Mouse (Mus musculus): Measurements from ENCODE around the gene Als2cl.

Als2cl gene

DNA sequence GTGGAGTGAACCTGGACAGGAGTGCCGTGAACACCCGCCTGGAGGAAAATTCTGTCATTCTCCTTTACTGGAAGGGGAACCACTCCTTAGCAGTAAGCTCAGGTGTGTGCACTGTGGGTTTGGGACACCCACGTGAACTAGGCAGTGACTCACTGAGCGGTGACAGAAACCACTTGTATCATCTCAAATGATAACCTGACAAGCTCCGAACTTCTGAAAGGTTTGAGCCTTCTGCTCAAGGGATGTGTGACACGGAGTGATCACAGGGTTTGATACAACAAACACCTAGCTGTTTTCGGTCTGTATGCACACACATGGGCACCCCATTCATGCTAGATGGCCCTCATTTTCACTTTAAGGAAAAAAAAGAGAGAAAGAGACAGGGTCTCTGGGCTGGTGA, 37.1 kb downstream of the Als2cl start, which contains the start of gene Fam240a:
Fam240a (minus strand) TSS at position 76 of the 400 bp plus-strand sequence.
- DNase-seq (ENCODE audit: low spot score in 2 of 2): no peak

DNA sequence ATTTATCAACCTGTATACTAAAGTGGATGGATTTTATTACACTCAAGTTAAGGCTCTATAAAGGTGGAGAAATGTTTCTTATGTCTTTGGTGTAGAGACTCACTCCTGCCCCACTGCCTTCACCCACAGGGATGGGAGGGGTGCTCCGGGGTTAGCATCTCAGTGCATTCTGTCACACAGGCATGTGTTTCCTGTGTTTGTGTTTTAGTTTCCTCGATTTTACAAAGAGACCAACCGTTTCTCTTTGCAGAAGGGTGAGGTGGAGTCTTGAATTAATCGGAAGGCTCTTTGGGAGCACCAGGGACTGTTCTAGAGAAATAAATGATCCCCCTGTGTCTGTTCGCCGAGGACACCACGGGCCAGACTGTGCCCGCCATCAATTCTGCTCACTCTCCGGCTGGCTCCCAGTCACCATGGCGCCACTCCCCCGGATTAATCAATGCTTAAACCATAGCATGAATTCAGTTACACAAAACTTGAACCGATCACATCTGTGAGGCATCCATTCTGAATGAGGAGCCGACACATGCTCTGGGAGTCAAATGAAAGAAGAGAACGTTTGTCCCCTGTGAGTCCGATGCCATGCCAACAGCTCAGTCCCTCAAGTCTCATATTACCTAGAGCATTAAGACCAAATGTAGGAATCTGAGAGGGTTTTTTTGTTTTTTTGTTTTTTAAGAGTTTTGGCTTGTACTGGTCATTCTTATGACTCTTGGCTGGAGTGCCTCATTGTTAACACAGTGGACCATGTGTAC, 41.2 kb downstream of the Als2cl start:
- DNase-seq (ENCODE audit: low spot score in 2 of 2): no peak

DNA sequence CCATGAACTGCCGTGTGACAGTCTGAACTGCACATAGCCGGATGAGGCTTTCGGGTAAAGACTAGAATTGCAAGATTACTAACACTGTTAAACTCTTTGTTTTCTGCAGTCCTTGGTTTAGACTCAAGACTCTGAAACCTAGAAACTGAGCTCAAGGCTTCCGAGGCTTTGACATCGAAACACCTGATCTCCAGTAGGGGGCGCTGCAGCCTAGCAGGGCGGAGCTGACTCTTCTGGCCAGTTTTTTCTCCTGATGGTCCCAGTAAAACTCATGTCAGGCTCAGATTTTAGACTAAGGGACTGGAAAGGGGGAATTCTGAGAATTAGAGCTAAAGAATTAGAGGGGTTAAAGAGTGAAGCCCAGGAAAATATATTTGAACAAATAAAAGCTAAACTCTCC, 43.1 kb downstream of the Als2cl start:
- DNase-seq (ENCODE audit: low spot score in 2 of 2): peak; percentile 33 to 78

DNA sequence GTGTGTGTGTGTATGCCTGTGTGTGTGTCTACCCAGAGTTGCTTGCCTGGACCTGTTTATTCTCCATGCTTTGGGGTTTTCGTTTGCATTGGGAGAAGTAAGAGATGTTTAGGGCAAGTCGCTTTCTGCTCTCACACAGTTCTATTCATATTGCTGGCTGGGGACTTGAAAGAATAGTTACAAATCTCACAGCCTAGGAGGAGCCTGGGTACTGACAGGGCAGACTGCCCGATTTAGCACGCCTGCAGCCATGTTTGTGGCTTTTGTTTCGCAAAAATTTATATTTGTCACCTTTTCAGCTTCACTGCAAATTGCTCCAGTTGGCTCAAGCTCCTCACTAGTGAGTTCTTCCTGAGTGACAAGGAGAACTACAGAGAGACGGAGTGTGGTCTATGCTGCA, 51.9 kb downstream of the Als2cl start:
- no peak for DNase-seq (ENCODE audit: low spot score in 2 of 2)

DNA sequence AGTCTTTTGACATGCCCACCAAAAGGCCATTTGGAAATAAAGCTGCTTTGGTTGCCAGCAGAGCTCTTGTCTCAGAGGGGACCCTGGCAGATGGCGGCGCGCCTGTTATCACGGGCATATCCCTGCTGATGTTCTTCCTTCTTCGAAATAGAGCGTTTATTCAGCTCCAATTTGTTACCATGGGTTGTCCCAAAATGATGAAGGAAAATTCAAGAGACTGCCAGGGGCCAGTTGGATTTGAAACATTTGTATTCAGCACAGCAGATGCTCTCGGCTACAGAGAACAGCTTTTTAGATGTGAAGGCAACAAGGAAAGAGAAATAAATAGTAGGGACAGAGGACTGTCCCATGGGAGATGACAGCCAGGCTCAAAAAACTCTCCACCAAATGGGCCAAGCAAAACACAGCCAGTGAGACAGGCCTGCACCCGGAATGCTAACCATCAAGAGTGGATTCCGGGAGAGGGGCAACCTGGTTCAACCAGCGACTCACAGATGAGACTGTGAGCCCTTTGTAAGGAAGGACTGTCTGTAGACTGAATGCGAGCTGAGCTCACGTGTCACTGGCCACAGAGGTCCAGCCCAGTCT, 54.3 kb downstream of the Als2cl start:
- DNase-seq (ENCODE audit: low spot score in 2 of 2): no peak

DNA sequence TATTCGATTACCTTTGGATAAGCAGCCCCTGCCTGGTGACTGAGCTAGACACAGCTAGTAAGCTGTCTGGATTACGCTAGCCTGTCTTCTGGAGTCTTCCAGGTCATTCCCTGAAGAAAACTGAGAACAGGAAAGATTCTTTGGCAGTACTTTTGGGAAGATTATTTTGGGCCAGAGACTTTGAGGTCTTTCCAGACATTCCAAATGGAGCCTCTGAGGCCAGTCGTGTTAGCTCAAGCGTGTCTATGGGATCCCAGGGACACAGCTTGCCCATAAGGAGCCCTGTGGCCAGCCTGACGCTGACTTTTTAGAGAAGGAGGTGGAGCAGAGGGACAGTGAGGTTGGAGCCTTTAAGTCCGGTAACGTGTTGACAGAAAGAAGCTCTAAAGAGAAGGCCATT, 56.3 kb downstream of the Als2cl start:
- DNase-seq (ENCODE audit: low spot score in 2 of 2): no peak

DNA sequence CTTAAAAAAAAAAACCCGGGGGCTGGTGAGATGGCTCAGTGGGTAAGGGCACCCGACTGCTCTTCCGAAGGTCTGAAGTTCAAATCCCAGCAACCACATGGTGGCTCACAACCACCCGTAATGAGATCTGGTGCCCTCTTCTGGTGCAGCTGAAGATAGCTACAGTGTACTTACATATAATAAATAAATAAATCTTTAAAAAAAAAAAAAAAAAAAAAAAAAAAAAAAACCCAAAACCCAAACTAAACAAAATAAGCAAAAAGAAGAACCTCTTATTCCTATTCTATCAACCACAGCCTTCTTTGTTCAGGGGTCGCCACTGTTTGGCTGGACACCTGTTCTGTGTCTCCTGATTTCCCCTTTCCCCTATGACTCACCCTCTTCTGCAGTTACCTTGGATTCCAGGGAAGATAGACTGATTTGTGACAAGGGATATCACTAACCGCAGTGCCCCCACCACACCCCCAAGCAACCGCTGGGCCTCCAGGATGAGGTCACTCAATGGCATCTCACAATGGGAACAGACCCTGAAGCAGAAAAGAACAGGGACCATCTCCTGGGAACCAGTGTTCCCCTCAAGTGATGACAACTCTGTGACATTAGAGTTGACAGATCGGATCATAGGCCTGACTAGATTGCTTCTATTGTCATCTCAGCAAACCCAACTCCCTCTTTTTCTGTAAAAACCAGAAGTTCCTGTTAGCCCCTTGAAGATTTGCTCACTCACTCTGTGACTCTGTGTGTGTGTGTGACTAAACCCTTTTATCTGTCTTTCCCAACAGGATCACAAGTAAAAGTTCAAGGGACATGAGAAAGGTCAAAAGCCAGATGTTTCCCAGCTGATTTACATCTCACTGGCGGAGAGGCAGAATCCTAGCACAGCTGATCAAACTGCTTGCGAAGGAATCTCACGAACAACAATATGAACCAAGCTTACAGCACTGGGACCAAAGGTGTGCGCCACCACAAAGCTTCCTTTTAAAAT, 58.1 kb downstream of the Als2cl start:
- no peak for DNase-seq (ENCODE audit: low spot score in 2 of 2)

DNA sequence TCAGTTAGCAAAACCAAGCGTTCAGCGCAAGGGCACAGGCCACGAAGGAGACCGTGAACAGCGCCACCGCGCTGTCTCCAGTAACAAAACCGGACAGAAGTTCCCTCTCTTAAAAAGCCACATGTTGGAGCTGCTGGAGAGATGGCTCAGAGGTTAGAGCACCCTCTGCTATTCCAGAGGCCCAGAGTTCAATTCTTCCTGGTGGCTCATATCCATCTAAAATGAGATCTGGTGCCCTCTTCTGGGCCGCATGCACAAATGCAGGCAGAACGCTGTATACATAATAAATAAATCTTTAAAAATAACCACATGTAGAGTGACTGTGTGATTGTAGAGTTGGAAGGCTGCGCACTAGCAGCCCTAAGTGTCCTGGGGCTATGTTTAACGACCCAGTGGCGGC, 64.6 kb downstream of the Als2cl start:
- no peak for DNase-seq (ENCODE audit: low spot score in 2 of 2)

DNA sequence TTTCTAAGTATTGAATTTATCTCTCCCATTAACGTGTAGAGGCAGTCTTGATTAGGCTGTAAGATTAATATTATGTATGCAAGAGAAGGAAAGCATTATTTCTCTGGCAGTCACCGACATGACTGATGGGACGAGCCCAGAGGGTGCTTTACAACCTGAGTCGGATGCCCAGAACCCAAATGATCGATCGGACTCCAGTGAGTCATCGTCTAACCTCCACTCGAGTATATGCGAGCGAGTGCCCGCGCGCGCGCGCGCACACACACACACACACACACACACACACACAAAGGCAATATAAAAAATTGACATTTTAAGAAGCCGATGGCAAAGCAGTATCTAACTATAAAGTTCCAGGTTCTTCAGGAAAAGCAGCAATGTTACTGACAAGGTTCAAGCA, 65.7 kb downstream of the Als2cl start:
- no peak for DNase-seq (ENCODE audit: low spot score in 2 of 2)

DNA sequence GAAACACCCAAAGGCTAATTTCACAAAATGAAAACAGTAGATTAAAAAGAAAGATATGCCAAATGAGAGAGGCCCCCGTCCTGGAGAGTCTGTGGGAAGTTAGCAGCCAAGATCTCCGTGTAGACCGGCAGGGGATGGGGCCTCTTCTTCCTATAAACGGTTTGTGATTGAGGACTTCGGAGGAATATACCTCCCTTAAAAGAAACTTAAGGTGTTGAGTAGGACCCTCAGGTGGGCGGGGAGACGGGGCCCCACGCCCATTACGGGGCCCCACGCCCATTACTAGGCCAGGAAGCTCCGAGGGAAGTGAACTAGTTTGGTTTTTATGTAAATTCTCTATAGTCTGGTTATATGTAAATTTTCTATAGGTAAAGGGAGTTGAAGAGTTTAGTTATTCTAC, 66.3 kb downstream of the Als2cl start, which contains the start of gene Tdgf1:
Tdgf1 (minus strand) TSS at position 233 of the 400 bp plus-strand sequence.
- DNase-seq (ENCODE audit: low spot score in 2 of 2): no peak

DNA sequence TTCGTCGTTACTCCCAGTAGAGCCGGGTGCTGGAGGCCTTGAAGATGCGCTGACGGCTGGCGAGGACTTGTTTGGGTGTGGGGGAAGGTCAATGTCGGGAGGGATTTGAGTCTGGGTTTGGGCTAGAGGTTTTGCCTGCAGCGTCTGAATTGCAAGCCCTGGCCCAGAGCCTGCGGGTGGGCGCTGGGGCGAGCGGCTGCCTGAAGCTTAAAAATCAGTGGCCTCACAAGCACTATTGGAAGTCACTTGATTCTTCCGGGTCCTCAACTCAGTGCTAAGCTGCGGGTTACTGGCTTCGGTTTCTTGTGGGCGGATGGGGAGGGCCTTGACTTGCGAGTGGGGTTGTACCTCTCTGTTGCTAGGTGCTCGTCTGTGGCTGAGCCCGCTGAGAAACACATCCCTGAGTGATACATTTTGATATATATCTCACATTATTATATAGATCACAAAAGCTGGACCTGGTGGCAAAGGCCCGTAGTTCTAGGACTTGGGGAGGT, 66.9 kb downstream of the Als2cl start:
- DNase-seq (ENCODE audit: low spot score in 2 of 2): peak in 1 of 2 experiments; percentile 28

DNA sequence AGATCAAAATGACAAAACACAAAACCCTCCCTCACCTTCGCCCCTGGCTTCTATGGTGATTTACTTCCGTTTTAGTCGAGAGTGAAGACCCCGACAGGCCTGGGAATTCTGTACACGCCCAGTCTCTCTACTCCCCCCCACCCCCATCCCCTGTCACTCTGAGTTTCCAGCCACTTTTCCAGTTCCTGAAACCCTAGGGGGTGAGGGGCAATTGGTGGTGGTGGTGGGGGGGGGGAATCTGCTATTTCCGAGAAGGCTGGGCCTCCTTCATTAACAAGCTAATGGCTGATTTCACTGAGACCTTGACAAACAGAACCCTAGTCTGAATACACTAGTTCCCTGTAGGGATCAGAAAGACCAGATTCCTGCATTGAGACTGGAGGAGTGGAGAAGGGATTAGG, 67.6 kb downstream of the Als2cl start:
- DNase-seq (ENCODE audit: low spot score in 2 of 2): no peak

DNA sequence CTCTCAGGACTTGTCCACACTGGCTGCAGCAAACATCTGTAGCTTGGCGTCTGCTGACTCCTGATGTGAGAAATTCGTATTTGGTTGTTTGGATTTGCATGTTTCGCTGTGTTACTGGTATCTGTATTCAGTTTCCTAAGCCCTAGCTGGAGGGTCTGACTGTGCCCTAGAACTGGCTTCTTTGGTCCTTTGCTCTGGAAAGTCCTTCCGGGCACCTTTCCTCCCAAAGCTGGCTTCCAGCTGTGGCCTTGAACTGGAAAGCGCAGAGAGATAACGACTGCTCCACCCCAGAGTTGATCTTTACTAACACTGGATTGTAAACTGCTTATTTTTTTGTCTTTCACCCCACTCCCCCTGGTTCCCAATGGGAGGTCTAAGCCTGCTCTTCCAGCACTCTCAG, 68.2 kb downstream of the Als2cl start:
- no peak for DNase-seq (ENCODE audit: low spot score in 2 of 2)

DNA sequence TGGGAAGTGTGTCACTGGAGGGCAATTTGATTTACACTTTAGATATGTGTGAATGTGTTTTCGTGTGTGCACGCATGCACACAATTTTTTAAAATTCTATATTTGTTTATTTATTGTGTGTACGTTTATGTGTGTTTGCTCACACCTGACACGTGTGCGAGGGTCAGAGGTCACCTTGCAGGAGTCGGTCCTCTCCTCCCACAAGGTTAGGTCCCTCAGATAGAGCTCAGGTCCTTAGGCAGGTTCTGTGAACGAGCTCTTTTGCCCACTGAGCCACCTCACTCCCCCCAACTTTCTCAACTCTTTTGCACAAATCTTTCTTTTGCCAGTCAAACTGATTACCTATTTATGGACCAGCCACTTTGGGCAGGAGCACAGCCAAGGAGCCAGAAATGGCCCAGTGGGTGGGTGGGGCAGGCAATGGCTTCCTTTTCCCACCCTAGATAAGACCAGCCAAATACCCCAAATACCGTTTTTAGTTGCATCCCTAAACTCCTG, 69.2 kb downstream of the Als2cl start:
- DNase-seq (ENCODE audit: low spot score in 2 of 2): no peak

DNA sequence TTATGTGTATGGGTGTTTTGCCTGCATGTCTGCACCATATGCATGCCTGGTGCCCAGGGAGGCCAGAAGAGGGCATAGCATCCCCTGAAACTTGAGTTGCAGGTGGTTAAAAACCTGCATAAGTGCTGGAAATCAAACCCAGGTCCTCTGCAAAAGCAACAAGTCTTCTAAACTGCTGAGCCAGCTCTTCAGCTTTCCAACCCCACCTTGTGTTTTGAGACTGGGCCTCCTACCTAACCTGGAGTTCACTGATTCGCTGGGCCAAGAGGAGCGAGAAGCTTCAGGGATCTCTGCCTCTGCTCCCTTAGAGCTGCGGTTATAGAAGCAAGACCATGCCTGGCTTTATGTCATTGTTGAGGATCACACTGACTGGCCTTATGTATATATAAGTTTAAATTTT, 70.4 kb downstream of the Als2cl start:
- no peak for DNase-seq (ENCODE audit: low spot score in 2 of 2)
